Mouse (Mus musculus) adrenal gland, postnatal 36 days (tissue): ENCODE measurements around the gene Rag2. TPM values are rescaled to one million over a fixed set of nuclear protein-coding genes. Genes with fewer than 3 reads are reported as not detected.

Source experiments
- total RNA-seq, 2 experiments: library from RNA; stranded (reverse); gene quantifications; 2 replicates each; pipeline ENCODE4 v1.2.3; 2021

Rag2 gene
- total RNA-seq, 2 experiments from 2014 or later = not detected

Other genes with a start within 250 kb of the Rag2 start
- gene Rag1, start 24.8 kb downstream of the Rag2 start, total RNA-seq = not detected
- gene B230118H07Rik, start 24.8 kb downstream of the Rag2 start, total RNA-seq = 10 to 100 TPM; 19.7 to 34.6 TPM
- 10 to 100 TPM; 19.2 to 20.6 TPM for gene Traf6, start 53.7 kb downstream of the Rag2 start, total RNA-seq